Mouse (Mus musculus): ENCODE results near the gene Zfp839. TPM values are rescaled to one million over a fixed set of nuclear protein-coding genes. Genes with fewer than 3 reads are reported as not detected.

Zfp839 gene
- polyA plus RNA-seq, 1 experiment from 2014 or later: 1.5 TPM

GRCm38 (mm10) chr12:110813624-110814023 is 36.4 kb upstream of the Zfp839 start:
- Histone ChIP-seq H3K9me3 (replicated peaks; ENCODE audit: control insufficient read depth, low read length) (no peaks in the 10 kb centered on the region), H3K36me3 (ENCODE audit: control insufficient read depth, insufficient read depth) (no peaks in the 10 kb centered on the region), H3K4me3 (ENCODE audit: low read depth, low read length) (no peak overlapping the region), H3K9ac (ENCODE audit: low read depth, low read length) (no peak overlapping the region), H3K4me1 (ENCODE audit: control insufficient read depth, low read depth, low read length) (no peaks in the 10 kb centered on the region), H3K27me3 (ENCODE audit: control insufficient read depth, insufficient read depth, low read depth, low read length) (no peaks in the 10 kb centered on the region), H3K4me2 (ENCODE audit: low read depth, low read length) (no peak overlapping the region), H3K27ac (ENCODE audit: low read length) (no peak overlapping the region)
- WGBS (ENCODE audit: insufficient replicate concordance): 79% methylated on average over 6 of the region's 6 CpGs
- ATAC-seq (ENCODE audit: low read depth): no peak

GRCm38 (mm10) chr12:110814924-110815323 is 35.1 kb upstream of the Zfp839 start:
- no peaks in the 10 kb centered on the region for H3K4me1 ChIP-seq (ENCODE audit: control insufficient read depth, low read depth, low read length)
- H3K9me3 ChIP-seq (replicated peaks; ENCODE audit: control insufficient read depth, low read length): no peaks in the 10 kb centered on the region
- H3K4me3 ChIP-seq (ENCODE audit: low read depth, low read length): no peak overlapping the region
- no peak for ATAC-seq (ENCODE audit: low read depth)
- no peak overlapping the region for H3K27ac ChIP-seq (ENCODE audit: low read length)
- no peaks in the 10 kb centered on the region for H3K27me3 ChIP-seq (ENCODE audit: control insufficient read depth, insufficient read depth, low read depth, low read length)
- no peak overlapping the region for H3K4me2 ChIP-seq (ENCODE audit: low read depth, low read length)
- no peaks in the 10 kb centered on the region for H3K36me3 ChIP-seq (ENCODE audit: control insufficient read depth, insufficient read depth)
- 57% methylated on average over 17 of the region's 17 CpGs for WGBS (ENCODE audit: insufficient replicate concordance)
- H3K9ac ChIP-seq (ENCODE audit: low read depth, low read length): no peak overlapping the region

- H3K4me2 ChIP-seq (ENCODE audit: low read depth, low read length): no peak overlapping the region
- H3K9me3 ChIP-seq (replicated peaks; ENCODE audit: control insufficient read depth, low read length): no peaks in the 10 kb centered on the region
- no peak overlapping the region for H3K9ac ChIP-seq (ENCODE audit: low read depth, low read length)
- 71% methylated on average over 2 of the region's 2 CpGs for WGBS (ENCODE audit: insufficient replicate concordance)
- H3K27me3 ChIP-seq (ENCODE audit: control insufficient read depth, insufficient read depth, low read depth, low read length): no peaks in the 10 kb centered on the region
- H3K36me3 ChIP-seq (ENCODE audit: control insufficient read depth, insufficient read depth): no peaks in the 10 kb centered on the region
- no peaks in the 10 kb centered on the region for H3K4me1 ChIP-seq (ENCODE audit: control insufficient read depth, low read depth, low read length)
- no peak overlapping the region for H3K27ac ChIP-seq (ENCODE audit: low read length)
- ATAC-seq (ENCODE audit: low read depth): no peak
- H3K4me3 ChIP-seq (ENCODE audit: low read depth, low read length): no peak overlapping the region
Observed at GRCm38 (mm10) chr12:110816833-110817232, 33.2 kb upstream of the Zfp839 start.

- Histone ChIP-seq H3K4me3 (ENCODE audit: low read depth, low read length) (no peak overlapping the region), H3K27me3 (ENCODE audit: control insufficient read depth, insufficient read depth, low read depth, low read length) (no peaks in the 10 kb centered on the region), H3K27ac (ENCODE audit: low read length) (no peak overlapping the region), H3K9ac (ENCODE audit: low read depth, low read length) (no peak overlapping the region), H3K4me1 (ENCODE audit: control insufficient read depth, low read depth, low read length) (no peaks in the 10 kb centered on the region), H3K9me3 (replicated peaks; ENCODE audit: control insufficient read depth, low read length) (no peaks in the 10 kb centered on the region), H3K4me2 (ENCODE audit: low read depth, low read length) (no peak overlapping the region), H3K36me3 (ENCODE audit: control insufficient read depth, insufficient read depth) (no peaks in the 10 kb centered on the region)
- ATAC-seq (ENCODE audit: low read depth): no peak
- 67% methylated on average over 8 of the region's 8 CpGs for WGBS (ENCODE audit: insufficient replicate concordance)
Observed at GRCm38 (mm10) chr12:110819367-110819766, 30.7 kb upstream of the Zfp839 start.

GRCm38 (mm10) chr12:110821787-110822186 is 28.3 kb upstream of the Zfp839 start:
- no peak for ATAC-seq (ENCODE audit: low read depth)
- Histone ChIP-seq H3K4me2 (ENCODE audit: low read depth, low read length) (no peak overlapping the region), H3K9ac (ENCODE audit: low read depth, low read length) (no peak overlapping the region), H3K36me3 (ENCODE audit: control insufficient read depth, insufficient read depth) (no peaks in the 10 kb centered on the region), H3K4me3 (ENCODE audit: low read depth, low read length) (no peak overlapping the region), H3K4me1 (ENCODE audit: control insufficient read depth, low read depth, low read length) (no peaks in the 10 kb centered on the region), H3K9me3 (replicated peaks; ENCODE audit: control insufficient read depth, low read length) (no peaks in the 10 kb centered on the region), H3K27ac (ENCODE audit: low read length) (no peak overlapping the region), H3K27me3 (ENCODE audit: control insufficient read depth, insufficient read depth, low read depth, low read length) (no peaks in the 10 kb centered on the region)
- WGBS (ENCODE audit: insufficient replicate concordance): 66% methylated on average over 2 of the region's 2 CpGs

- Histone ChIP-seq H3K27me3 (ENCODE audit: control insufficient read depth, insufficient read depth, low read depth, low read length) (no peaks in the 10 kb centered on the region), H3K36me3 (ENCODE audit: control insufficient read depth, insufficient read depth) (no peaks in the 10 kb centered on the region), H3K9me3 (replicated peaks; ENCODE audit: control insufficient read depth, low read length) (no peaks in the 10 kb centered on the region), H3K27ac (ENCODE audit: low read length) (no peak overlapping the region), H3K4me1 (ENCODE audit: control insufficient read depth, low read depth, low read length) (no peaks in the 10 kb centered on the region), H3K9ac (ENCODE audit: low read depth, low read length) (no peak overlapping the region), H3K4me3 (ENCODE audit: low read depth, low read length) (no peak overlapping the region), H3K4me2 (ENCODE audit: low read depth, low read length) (no peak overlapping the region)
- 69% methylated on average over 7 of the region's 7 CpGs for WGBS (ENCODE audit: insufficient replicate concordance)
- no peak for ATAC-seq (ENCODE audit: low read depth)
Observed at GRCm38 (mm10) chr12:110822366-110822765, 27.7 kb upstream of the Zfp839 start.

- 82% methylated on average over 4 of the region's 4 CpGs for WGBS (ENCODE audit: insufficient replicate concordance)
- no peak overlapping the region for H3K9ac ChIP-seq (ENCODE audit: low read depth, low read length)
- no peak for ATAC-seq (ENCODE audit: low read depth)
Observed at GRCm38 (mm10) chr12:110828908-110829307, 21.1 kb upstream of the Zfp839 start.

GRCm38 (mm10) chr12:110830293-110831024 is 19.6 kb upstream of the Zfp839 start:
- H3K36me3 ChIP-seq (ENCODE audit: control insufficient read depth, insufficient read depth): no peaks in the 10 kb centered on the region
- H3K27me3 ChIP-seq (ENCODE audit: control insufficient read depth, insufficient read depth, low read depth, low read length): no peaks in the 10 kb centered on the region
- H3K4me3 ChIP-seq (ENCODE audit: low read depth, low read length): no peak overlapping the region
- no peaks in the 10 kb centered on the region for H3K9me3 ChIP-seq (replicated peaks; ENCODE audit: control insufficient read depth, low read length)
- no peak for ATAC-seq (ENCODE audit: low read depth)
- H3K4me2 ChIP-seq (ENCODE audit: low read depth, low read length): no peak overlapping the region
- H3K27ac ChIP-seq (ENCODE audit: low read length): no peak overlapping the region
- 76% methylated on average over 9 of the region's 11 CpGs for WGBS (ENCODE audit: insufficient replicate concordance)
- H3K9ac ChIP-seq (ENCODE audit: low read depth, low read length): no peak overlapping the region
- no peaks in the 10 kb centered on the region for H3K4me1 ChIP-seq (ENCODE audit: control insufficient read depth, low read depth, low read length)

More at GRCm38 (mm10) chr12:110828908-110829307, 21.1 kb upstream of the Zfp839 start:
- Histone ChIP-seq H3K27ac (ENCODE audit: low read length) (no peak overlapping the region), H3K9me3 (replicated peaks; ENCODE audit: control insufficient read depth, low read length) (no peaks in the 10 kb centered on the region), H3K27me3 (ENCODE audit: control insufficient read depth, insufficient read depth, low read depth, low read length) (no peaks in the 10 kb centered on the region), H3K4me1 (ENCODE audit: control insufficient read depth, low read depth, low read length) (no peaks in the 10 kb centered on the region), H3K36me3 (ENCODE audit: control insufficient read depth, insufficient read depth) (no peaks in the 10 kb centered on the region), H3K4me2 (ENCODE audit: low read depth, low read length) (no peak overlapping the region), H3K4me3 (ENCODE audit: low read depth, low read length) (no peak overlapping the region)

- H3K36me3 ChIP-seq (ENCODE audit: control insufficient read depth, insufficient read depth): no peaks in the 10 kb centered on the region
- 85% methylated on average over 3 of the region's 3 CpGs for WGBS (ENCODE audit: insufficient replicate concordance)
- no peak for ATAC-seq (ENCODE audit: low read depth)
Observed at GRCm38 (mm10) chr12:110835182-110835581, 14.9 kb upstream of the Zfp839 start.

More at GRCm38 (mm10) chr12:110835182-110835581, 14.9 kb upstream of the Zfp839 start:
- Histone ChIP-seq H3K4me2 (ENCODE audit: low read depth, low read length) (no peak overlapping the region), H3K27me3 (ENCODE audit: control insufficient read depth, insufficient read depth, low read depth, low read length) (peaks cover 8% of the 10 kb centered on the region), H3K9me3 (replicated peaks; ENCODE audit: control insufficient read depth, low read length) (no peaks in the 10 kb centered on the region), H3K4me1 (ENCODE audit: control insufficient read depth, low read depth, low read length) (peaks cover 2% of the 10 kb centered on the region), H3K4me3 (ENCODE audit: low read depth, low read length) (no peak overlapping the region), H3K9ac (ENCODE audit: low read depth, low read length) (no peak overlapping the region), H3K27ac (ENCODE audit: low read length) (no peak overlapping the region)

Data from liver, embryonic 16.5 days (tissue).